Mouse (Mus musculus) olfactory bulb, adult 2 months (tissue): ENCODE data around the gene Ptger4.

Experiments used
- CTCF ChIP-seq: fragments of 200-500 bp; IDR thresholded peaks from 2 replicates; pipeline ENCODE4 v1.5.1; 2012; ENCODE audit warnings: low read depth, mild to moderate bottlenecking, low read length, moderate library complexity; ENCODE audit not compliant: insufficient read depth
- POLR2A ChIP-seq: fragments of 200-500 bp; IDR thresholded peaks from 2 replicates; pipeline ENCODE4 v1.6.1; 2012; ENCODE audit warnings: mild to moderate bottlenecking, low read depth, low read length, moderate library complexity; ENCODE audit not compliant: insufficient read depth

DNA sequence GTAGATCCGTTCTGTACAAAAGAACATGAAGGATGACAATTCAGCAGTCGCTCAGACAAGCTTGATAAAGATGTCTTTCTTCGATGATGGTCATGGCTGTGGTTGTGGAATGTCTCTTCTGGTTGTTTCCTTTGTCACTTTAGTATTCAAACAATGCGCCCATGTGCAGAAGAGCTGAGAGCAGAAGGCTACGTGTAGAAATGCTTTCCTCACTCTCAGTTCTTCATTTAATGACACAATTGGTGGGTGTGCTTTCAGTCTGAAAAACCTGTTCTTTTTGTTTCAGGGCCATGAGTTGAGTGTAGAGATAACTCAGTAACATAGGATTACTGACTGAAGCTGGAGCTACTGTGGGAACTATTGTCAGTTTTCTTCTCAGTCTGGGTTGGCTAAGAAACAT lies 43.1 kb upstream of the Ptger4 start:
- TF ChIP-seq CTCF (no peak), POLR2A (no peak)
